ENCODE assay signal across 21 mouse cellular contexts in the genomic region with DNA sequence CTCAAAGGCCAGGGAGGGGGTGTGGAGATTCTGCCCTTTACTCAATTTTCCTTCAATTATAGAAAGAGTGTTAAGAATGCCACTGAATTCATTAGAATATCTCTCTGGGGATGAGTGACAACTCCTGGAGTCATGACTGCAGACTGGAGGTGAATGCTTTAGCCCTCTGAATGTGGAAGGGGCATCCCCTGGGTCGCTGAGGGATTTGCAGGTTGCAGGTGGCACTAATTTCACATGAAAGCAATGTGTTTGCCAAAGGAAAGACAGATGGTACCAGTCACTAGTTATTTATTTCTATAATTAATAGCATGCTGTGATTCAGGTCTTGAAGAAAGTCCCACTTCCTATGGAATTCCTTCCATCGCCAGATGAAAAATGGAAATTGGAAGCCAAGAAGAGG.
DNase-seq lines count a peak whose midpoint lies in the region; ATAC-seq and TF ChIP-seq lines count a peak whose summit lies in the region.
"Had no signal": no experiment of that assay in that cellular context is flagged by ENCODE, and none has a peak within 500 bp of the region (broad histone marks: within the 10 kb centered on the region; RNA-seq: fewer than 3 reads in every experiment).

No protein-coding gene starts in this region.

- H3K9me3 ChIP-seq in midbrain, postnatal 0 days (ENCODE audit: low read length) = no peaks in the 10 kb centered on the region
- H3K9me3 ChIP-seq in midbrain, embryonic 13.5 days = no peaks in the 10 kb centered on the region
- H3K9me3 ChIP-seq: hindbrain, embryonic 15.5 days; limb, embryonic 13.5 days; liver, embryonic 15.5 days; stomach, embryonic 15.5 days had no signal

- no peaks in the 10 kb centered on the region for H3K36me3 ChIP-seq in midbrain, postnatal 0 days (ENCODE audit: insufficient read depth, low read length)
- H3K36me3 ChIP-seq in midbrain, embryonic 13.5 days = no peaks in the 10 kb centered on the region
- H3K36me3 ChIP-seq: hindbrain, embryonic 15.5 days; limb, embryonic 13.5 days; liver, embryonic 15.5 days; stomach, embryonic 15.5 days had no signal

- ATAC-seq in midbrain, postnatal 0 days (ENCODE audit: low FRiP score) = no peak
- no peak for ATAC-seq in midbrain, embryonic 13.5 days
- ATAC-seq: forebrain, embryonic 16.5 days; lung, postnatal 0 days had no signal

- H3K27me3 ChIP-seq in midbrain, postnatal 0 days (ENCODE audit: insufficient read depth, low read length) = no peaks in the 10 kb centered on the region
- H3K27me3 ChIP-seq in midbrain, embryonic 13.5 days = no peaks in the 10 kb centered on the region
- H3K27me3 ChIP-seq: CH12.LX; hindbrain, embryonic 15.5 days; limb, embryonic 13.5 days; liver, embryonic 15.5 days; stomach, embryonic 15.5 days had no signal

- H3K4me1 ChIP-seq in midbrain, postnatal 0 days (ENCODE audit: insufficient read depth, low read length) = no peaks in the 10 kb centered on the region
- no peaks in the 10 kb centered on the region for H3K4me1 ChIP-seq in midbrain, embryonic 13.5 days (replicated peaks)
- H3K4me1 ChIP-seq: hindbrain, embryonic 15.5 days; limb, embryonic 13.5 days; liver, embryonic 15.5 days; stomach, embryonic 15.5 days had no signal

- H3K4me3 ChIP-seq in midbrain, postnatal 0 days (ENCODE audit: low read depth, low read length) = no peak overlapping the region
- H3K4me3 ChIP-seq in midbrain, embryonic 13.5 days (replicated peaks) = no peak overlapping the region
- H3K4me3 ChIP-seq: hindbrain, embryonic 15.5 days; limb, embryonic 13.5 days; liver, embryonic 15.5 days; stomach, embryonic 15.5 days had no signal

- no peak for TF ChIP-seq CTCF in midbrain, postnatal 0 days (IDR thresholded peaks at IDR 0.05)

- no peak overlapping the region for H3K9ac ChIP-seq in midbrain, postnatal 0 days (replicated peaks; ENCODE audit: low read length, poor library complexity, severe bottlenecking)
- H3K9ac ChIP-seq in midbrain, embryonic 13.5 days (replicated peaks) = no peak overlapping the region
- H3K9ac ChIP-seq: hindbrain, embryonic 15.5 days; limb, embryonic 13.5 days; liver, embryonic 15.5 days; stomach, embryonic 15.5 days had no signal

- no peak overlapping the region for H3K4me2 ChIP-seq in midbrain, postnatal 0 days (ENCODE audit: low read depth, low read length, poor library complexity, severe bottlenecking)
- H3K4me2 ChIP-seq in midbrain, embryonic 13.5 days (replicated peaks) = no peak overlapping the region
- H3K4me2 ChIP-seq: hindbrain, embryonic 15.5 days; limb, embryonic 13.5 days; liver, embryonic 15.5 days; stomach, embryonic 15.5 days had no signal

- no peak overlapping the region for H3K27ac ChIP-seq in midbrain, postnatal 0 days (ENCODE audit: low read depth, low read length)
- no peak overlapping the region for H3K27ac ChIP-seq in midbrain, embryonic 13.5 days
- H3K27ac ChIP-seq: hindbrain, embryonic 15.5 days; limb, embryonic 13.5 days; liver, embryonic 15.5 days; stomach, embryonic 15.5 days had no signal

- peak; percentile 17 for DNase-seq in embryo, embryonic 10.5 days (ENCODE audit: low spot score)
- no peak for DNase-seq in embryo, embryonic 9.5 days (ENCODE audit: extremely low spot score)
- DNase-seq in midbrain, postnatal 0 days (ENCODE audit: low spot score) = peak; percentile 28
- DNase-seq in cerebellum, postnatal 36 days = peak; percentile 20 to 41
- peak; percentile 23 for DNase-seq in mesoderm, embryonic 11.5 days (ENCODE audit: low read depth, low spot score)
- DNase-seq in thymus, postnatal 0 days (ENCODE audit: low spot score) = no peak
- DNase-seq in retina, embryonic 14.5 days (ENCODE audit: low spot score) = no peak
- DNase-seq: gastrocnemius, postnatal 10 days; heart, adult 18-20 months; kidney, adult 8-10 months; kidney, postnatal 25 days; retina, postnatal 1 day; thymus, adult 2 months had no signal

- WGBS in midbrain, postnatal 0 days = 69% methylated on average over 2 of the region's 2 CpGs
- WGBS in midbrain, embryonic 13.5 days = 58% methylated on average over 2 of the region's 2 CpGs

Comparison
In these comparisons a context has a peak if more than half of its experiments do, and no peak if none do; other contexts are left out.
1. DNase-seq: peak in embryo, embryonic 10.5 days (single experiment), midbrain, postnatal 0 days (single experiment), cerebellum, postnatal 36 days (2 of 2) and mesoderm, embryonic 11.5 days (single experiment); none in embryo, embryonic 9.5 days (single experiment), thymus, postnatal 0 days (single experiment) and retina, embryonic 14.5 days (single experiment).